Mouse (Mus musculus) cerebellum, postnatal 4 days (tissue): ENCODE results near the gene 9530002B09Rik.

Experiments
- DNase-seq, 2 experiments: peaks; one replicate each; pipeline ENCODE4 v3.0.0; 2022; ENCODE audit warnings: low spot score in 2 of 2, mixed read lengths in 1 of 2

9530002B09Rik gene

DNA sequence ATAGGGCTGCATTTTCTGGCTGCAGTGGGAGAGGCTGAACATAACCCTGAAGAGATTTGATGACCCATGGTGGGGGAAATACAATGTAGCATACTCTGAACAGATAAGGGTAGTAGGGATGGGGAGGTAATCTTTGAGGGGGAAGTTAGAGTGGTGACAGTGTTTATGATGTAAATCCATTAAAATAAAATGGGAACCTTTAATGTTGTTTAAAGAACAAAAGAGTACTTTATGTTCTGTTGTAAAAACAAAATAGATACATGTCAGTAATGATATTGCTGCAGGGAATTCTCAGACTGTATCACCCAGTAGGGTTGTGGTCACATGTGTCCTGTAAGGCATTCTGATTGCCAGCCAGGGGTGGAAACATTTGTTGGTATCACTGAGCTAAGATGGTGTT lies at the start of gene 9530002B09Rik:
9530002B09Rik (plus strand) TSS at position 301 of the 400 bp plus-strand sequence.
- no peak for DNase-seq
